Mouse (Mus musculus): ENCODE data around the gene Gm21958.

DNA sequence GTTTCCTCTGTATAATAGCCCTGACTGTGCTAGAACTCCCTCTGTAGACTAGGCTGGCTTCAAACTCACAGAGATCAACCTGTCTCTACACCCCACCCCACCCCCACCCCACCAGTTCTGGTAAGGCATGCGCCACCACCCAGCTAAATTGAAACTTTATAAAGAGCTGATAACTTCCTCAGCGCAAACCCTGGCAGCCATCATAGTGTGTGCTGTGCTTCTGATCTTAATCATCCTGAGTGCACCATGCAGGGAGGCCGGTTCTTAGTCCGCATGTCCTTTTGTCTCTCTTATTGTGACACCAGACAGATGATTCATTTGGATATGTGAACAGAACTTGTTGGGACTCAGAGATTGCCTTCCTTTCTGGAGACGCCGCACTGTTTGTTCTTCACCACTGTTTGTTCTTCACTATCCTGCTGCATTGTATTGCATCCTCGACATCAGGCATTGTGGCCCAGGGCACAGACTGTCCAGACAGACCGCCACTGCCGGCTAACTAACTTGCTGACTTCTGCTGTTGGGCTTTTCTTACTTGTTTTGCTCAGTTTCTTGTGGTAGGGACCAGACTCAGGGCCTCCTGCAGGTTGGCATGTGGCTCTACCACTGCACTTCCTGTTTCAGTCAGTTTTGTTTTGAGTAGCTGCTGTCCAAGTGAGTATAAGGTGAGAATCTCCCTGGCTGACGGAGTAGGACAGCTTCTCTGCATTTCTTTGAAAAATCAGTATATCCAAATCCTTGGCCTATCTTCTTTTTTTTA lies 9.8 kb upstream of the Gm21958 start:
- TF ChIP-seq CTCF (conservative IDR thresholded peaks at IDR 0.05; ENCODE audit: low read length) = no peak
- TF ChIP-seq POU5F1 (IDR thresholded peaks at IDR 0.05; ENCODE audit: borderline replicate concordance, low read length) = no peak

Measured in E14TG2a.4 (cell line).